In the genomic region with DNA sequence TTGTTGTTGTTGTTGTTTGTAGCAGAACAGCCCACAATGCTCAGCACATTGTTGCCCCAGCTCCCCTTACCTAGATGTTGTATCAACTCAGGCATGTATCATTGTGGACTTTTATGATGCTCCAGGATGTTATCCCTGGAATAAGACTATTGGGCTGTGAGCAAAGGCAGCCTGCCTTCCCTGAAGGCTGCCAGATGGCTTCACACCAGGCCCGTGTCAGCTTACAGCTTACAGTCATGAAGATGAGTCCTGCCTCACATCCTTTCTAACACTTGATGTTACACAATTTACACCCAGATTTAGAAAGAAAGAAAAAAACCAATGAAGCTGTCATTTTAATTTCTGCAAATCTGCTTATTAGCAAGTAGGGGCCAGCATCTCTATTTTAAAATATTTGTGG, we compare ENCODE assay signal across 8 mouse cellular contexts.
DNase-seq lines count a peak whose midpoint lies in the region.

No protein-coding gene starts in this region.

- intact Hi-C loops in left cerebral cortex, postnatal 25 days (cut with DNase I), result no loop called here

- peak; percentile 91 for DNase-seq in heart, adult 11 months
- no peak for DNase-seq in heart, adult 18-20 months
- peak; percentile 18 for DNase-seq in adipocyte (ENCODE audit: low spot score)
- peak; percentile 36 to 60 for DNase-seq in frontal cortex, adult 2 months (ENCODE audit: extremely low spot score in 1 of 2, low spot score in 1 of 2)
- DNase-seq in left cerebral cortex, postnatal 25 days (ENCODE audit: low spot score in 2 of 2), result peak; percentile 18 to 74
- no peak for DNase-seq in adrenal gland, adult 18-20 months (ENCODE audit: low spot score in 2 of 2)
- no peak for DNase-seq in adrenal gland, adult 8-10 months
- DNase-seq in urinary bladder, postnatal 36 days (ENCODE audit: low spot score in 2 of 2), result no peak

Comparison
In these comparisons a context has a peak if more than half of its experiments do, and no peak if none do; other contexts are left out.
1. DNase-seq: peak in heart, adult 11 months (single experiment), adipocyte (single experiment), frontal cortex, adult 2 months (2 of 2) and left cerebral cortex, postnatal 25 days (2 of 2); none in heart, adult 18-20 months (0 of 2), adrenal gland, adult 18-20 months (0 of 2), adrenal gland, adult 8-10 months (single experiment) and urinary bladder, postnatal 36 days (0 of 2).